ENCODE assay signal across 8 mouse cellular contexts in genomic region chr2:118676839-118677741, GRCm38 (mm10). TPM values are rescaled to one million over a fixed set of nuclear protein-coding genes. Genes with fewer than 3 reads are reported as not detected.
DNase-seq lines count a peak whose midpoint lies in the region; ATAC-seq and TF ChIP-seq lines count a peak whose summit lies in the region.

No protein-coding gene starts in this region.

- WGBS in heart, embryonic 12.5 days = under 1% methylated on average over 86 of the region's 89 CpGs

- DNase-seq in lung, adult 18-20 months = peak; percentile 67 to 75
- no peak for DNase-seq in lung, postnatal 36 days
- peak; percentile 49 for DNase-seq in kidney, postnatal 14 days
- DNase-seq in Muller cell, postnatal 12 days (ENCODE audit: inconsistent ontology term) = no peak
- no peak for DNase-seq in gastrocnemius, adult 8-10 months (ENCODE audit: low spot score in 2 of 2)

- H3K9me3 ChIP-seq in heart, embryonic 12.5 days (replicated peaks) = no peaks in the 10 kb centered on the region

- peak overlapping the region; percentile 80 for H3K9ac ChIP-seq in heart, embryonic 12.5 days

- H3K4me1 ChIP-seq in bone marrow macrophage, adult 2 months (ENCODE audit: control insufficient read depth, insufficient read depth, low read length) = no peaks in the 10 kb centered on the region
- peaks cover 13% of the 10 kb centered on the region for H3K4me1 ChIP-seq in heart, embryonic 12.5 days (replicated peaks)

- no peak overlapping the region for H3K27ac ChIP-seq in bone marrow macrophage, adult 2 months (ENCODE audit: insufficient read depth, low read depth, low read length)
- H3K27ac ChIP-seq in heart, embryonic 12.5 days (ENCODE audit: poor library complexity, severe bottlenecking) = no peak overlapping the region

- ATAC-seq in heart, embryonic 12.5 days (ENCODE audit: insufficient number of reproducible peaks, low FRiP score) = peak; percentile 39; the same call in 1 of the 2 replicates
- peak; percentile 39; the same call in 1 of the 2 replicates for ATAC-seq in megakaryocyte-erythroid progenitor cell, adult 5-6 weeks (replicated peaks; ENCODE audit: low FRiP score, low TSS enrichment, poor library complexity, severe bottlenecking)

- H3K27me3 ChIP-seq in heart, embryonic 12.5 days (replicated peaks) = peaks cover 83% of the 10 kb centered on the region

- no peak for TF ChIP-seq CTCF in bone marrow macrophage, adult 2 months (IDR thresholded peaks at IDR 0.05; ENCODE audit: low read depth, low read length)

- TF ChIP-seq POLR2A in bone marrow macrophage, adult 2 months (IDR thresholded peaks at IDR 0.05; ENCODE audit: borderline replicate concordance, low read depth, low read length) = no peak

- H3K4me2 ChIP-seq in heart, embryonic 12.5 days = peak overlapping the region; percentile 98

- H3K4me3 ChIP-seq in bone marrow macrophage, adult 2 months (ENCODE audit: insufficient read depth, low read length) = peak overlapping the region; percentile 45
- peak overlapping the region; percentile 60 for H3K4me3 ChIP-seq in heart, embryonic 12.5 days

- H3K36me3 ChIP-seq in heart, embryonic 12.5 days = no peaks in the 10 kb centered on the region

RNA-seq across cellular contexts. Expression of gene Pak6, which starts 14.0 kb away (rescaled TPM):
- not detected in 2 replicates for polyA plus RNA-seq in bone marrow macrophage, adult 2 months (2012; ENCODE audit: insufficient read depth, insufficient read length, missing spikeins)
- 4.6 and 5.8 TPM in 2 replicates for polyA plus RNA-seq in heart, embryonic 12.5 days (2016; fragmentation: Nextera tagmentation; extraction: Ambion mirVana)
- 0.55 and 0.77 TPM in 2 replicates for total RNA-seq in megakaryocyte-erythroid progenitor cell, adult 5-6 weeks (2014; fragmentation: Nextera tagmentation)
- total RNA-seq in megakaryocyte-erythroid progenitor cell, adult 5-6 weeks (2017) = 1.0 and 1.4 TPM in 2 replicates
- not detected for total RNA-seq in gastrocnemius, adult 8-10 months (2022)

RNA-seq across cellular contexts. Expression of gene Ankrd63, which starts 26.7 kb away (rescaled TPM):
- not detected in 2 replicates for polyA plus RNA-seq in bone marrow macrophage, adult 2 months (2012; ENCODE audit: insufficient read depth, insufficient read length, missing spikeins)
- 1.2 and 1.4 TPM in 2 replicates for polyA plus RNA-seq in heart, embryonic 12.5 days (2016; fragmentation: Nextera tagmentation; extraction: Ambion mirVana)
- total RNA-seq in megakaryocyte-erythroid progenitor cell, adult 5-6 weeks (2014; fragmentation: Nextera tagmentation) = not detected in 2 replicates
- 0.15 and 0.19 TPM in 2 replicates for total RNA-seq in megakaryocyte-erythroid progenitor cell, adult 5-6 weeks (2017)
- not detected for total RNA-seq in gastrocnemius, adult 8-10 months (2022)

RNA-seq across cellular contexts. Expression of gene Plcb2, which starts 51.1 kb away (rescaled TPM):
- polyA plus RNA-seq in bone marrow macrophage, adult 2 months (2012; ENCODE audit: insufficient read depth, insufficient read length, missing spikeins) = 41.1 and 53.8 TPM in 2 replicates
- polyA plus RNA-seq in heart, embryonic 12.5 days (2016; fragmentation: Nextera tagmentation; extraction: Ambion mirVana) = 1.4 and 1.5 TPM in 2 replicates
- total RNA-seq in megakaryocyte-erythroid progenitor cell, adult 5-6 weeks (2014; fragmentation: Nextera tagmentation) = 12.9 and 24.3 TPM in 2 replicates
- total RNA-seq in megakaryocyte-erythroid progenitor cell, adult 5-6 weeks (2017) = 6.2 and 16.3 TPM in 2 replicates
- under 1 TPM in 3 of 4 experiments, not detected in 1; 0.15 to 0.27 (median 0.27) TPM for total RNA-seq in gastrocnemius, adult 8-10 months (2022)

Comparison
In these comparisons a context has a peak if more than half of its experiments do, and no peak if none do; other contexts are left out.
1. DNase-seq: peak in lung, adult 18-20 months (2 of 2) and kidney, postnatal 14 days (single experiment); none in lung, postnatal 36 days (single experiment), Muller cell, postnatal 12 days (single experiment) and gastrocnemius, adult 8-10 months (0 of 2).
2. RNA of gene Plcb2, which starts 51.1 kb away (total RNA-seq): 6.2 to 24.3 TPM in megakaryocyte-erythroid progenitor cell, adult 5-6 weeks; 0.15 to 0.27 TPM in gastrocnemius, adult 8-10 months; every median in the first group is over 4 times any median in the second.